Mouse (Mus musculus) cerebellum, adult 2 months (tissue): ENCODE data around the gene Tenm3.

ENCODE experiments used
- CTCF ChIP-seq: fragments of 200-500 bp; IDR thresholded peaks from 2 replicates; pipeline ENCODE4 v1.5.1; 2011; ENCODE audit warnings: low read depth, mild to moderate bottlenecking, control low read depth, low read length, moderate library complexity, borderline replicate concordance; ENCODE audit not compliant: insufficient read depth
- POLR2A ChIP-seq: fragments of 200-500 bp; IDR thresholded peaks from 2 replicates; pipeline ENCODE4 v1.6.1; 2011; ENCODE audit warnings: low read length, control low read depth, borderline replicate concordance; ENCODE audit not compliant: insufficient read depth

DNA sequence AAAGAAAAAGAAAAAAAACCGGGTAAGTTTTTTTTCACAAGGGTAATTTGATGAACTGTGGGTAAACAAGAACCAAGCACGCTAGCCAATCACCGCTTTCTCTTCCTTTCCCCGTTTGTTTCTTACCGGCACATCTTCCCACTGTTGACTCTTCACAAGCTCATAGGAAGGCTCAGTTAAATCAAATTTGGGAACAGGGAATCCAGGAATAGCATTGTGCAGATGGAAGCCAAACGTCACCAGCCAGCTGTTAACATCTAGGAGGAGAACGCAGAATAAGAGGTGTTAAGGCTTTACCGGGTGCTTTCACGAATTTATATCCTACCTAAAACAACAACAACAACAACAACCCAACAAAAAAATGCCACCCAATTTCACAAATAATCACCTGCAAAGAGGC, 611.9 kb downstream of the Tenm3 start:
- TF ChIP-seq CTCF: no peak
- no peak for TF ChIP-seq POLR2A
